Mouse (Mus musculus): ENCODE results near the gene App.

The App gene

DNA sequence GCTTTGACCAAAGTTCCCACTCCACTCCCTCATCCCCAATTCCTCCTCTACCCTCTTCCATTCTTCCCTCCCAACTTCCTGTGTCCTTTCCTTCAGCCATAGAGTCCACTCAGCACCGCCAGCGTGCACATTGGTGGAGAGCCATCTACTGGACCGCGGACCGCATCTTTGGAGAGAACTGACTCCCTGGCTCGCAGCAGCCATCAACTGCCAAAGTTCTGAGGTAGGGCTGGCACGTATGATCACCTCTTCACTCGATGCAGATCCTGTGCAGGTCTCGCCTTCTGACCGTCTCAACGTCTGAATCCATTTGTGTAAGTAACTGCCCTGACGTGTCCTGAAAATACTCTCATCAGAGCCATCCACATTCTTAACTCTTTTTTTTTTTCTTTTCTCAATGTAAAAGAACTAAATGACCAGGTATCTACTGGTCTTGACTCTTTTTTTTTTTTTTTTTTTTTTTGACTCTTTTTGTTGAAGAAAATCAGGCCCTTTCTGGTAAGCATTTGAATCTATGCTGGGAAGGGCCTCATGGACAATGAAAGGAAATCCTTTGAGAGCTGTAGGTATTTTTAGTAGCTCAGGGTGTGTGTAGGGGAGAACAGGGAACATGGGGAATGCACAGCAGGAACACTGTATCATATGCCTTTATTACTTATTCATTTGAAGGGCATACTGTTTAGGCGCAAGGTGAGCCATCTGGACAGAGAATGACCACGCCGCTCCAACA lies 200.0 kb downstream of the App start:
- DNase-seq (ENCODE audit: low spot score) = no peak

DNA sequence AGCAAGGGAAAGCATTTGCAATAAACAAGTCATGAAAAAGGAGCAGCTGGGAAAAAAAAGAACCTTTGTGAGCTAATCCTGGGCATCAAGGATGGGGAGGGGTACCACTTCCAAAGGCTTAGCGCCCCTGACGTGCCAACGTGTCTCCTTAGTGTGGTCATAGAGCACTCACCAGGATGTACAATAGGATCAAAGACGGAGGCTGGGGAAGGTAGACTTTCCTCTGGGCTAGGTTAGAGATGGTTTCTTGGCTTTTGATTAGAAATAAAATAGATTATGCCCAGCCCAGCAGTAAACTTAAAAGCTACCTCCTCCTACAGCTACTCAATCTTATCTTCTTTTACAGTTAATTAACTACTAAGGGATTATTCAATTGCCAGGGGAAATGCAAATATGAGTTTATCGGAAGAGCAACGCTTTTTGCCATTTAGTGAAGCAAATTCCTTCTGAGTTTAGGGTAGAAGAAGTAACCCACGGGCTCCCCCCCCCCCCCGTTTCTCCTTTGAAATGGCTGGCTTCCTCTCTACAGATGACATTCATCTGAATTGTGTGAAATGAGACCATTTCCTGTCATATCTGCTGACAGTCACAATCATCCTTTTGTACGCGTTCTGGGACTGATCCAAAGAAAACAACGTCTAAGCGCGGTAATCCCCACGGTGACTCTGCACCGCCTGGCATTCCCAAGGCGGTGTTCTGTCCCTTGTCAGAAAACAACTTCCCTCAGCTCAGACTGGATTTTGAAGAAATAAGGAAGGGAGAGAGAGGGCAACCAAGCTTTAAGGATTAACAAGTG lies 201.8 kb downstream of the App start:
- no peak for DNase-seq (ENCODE audit: low spot score)

DNA sequence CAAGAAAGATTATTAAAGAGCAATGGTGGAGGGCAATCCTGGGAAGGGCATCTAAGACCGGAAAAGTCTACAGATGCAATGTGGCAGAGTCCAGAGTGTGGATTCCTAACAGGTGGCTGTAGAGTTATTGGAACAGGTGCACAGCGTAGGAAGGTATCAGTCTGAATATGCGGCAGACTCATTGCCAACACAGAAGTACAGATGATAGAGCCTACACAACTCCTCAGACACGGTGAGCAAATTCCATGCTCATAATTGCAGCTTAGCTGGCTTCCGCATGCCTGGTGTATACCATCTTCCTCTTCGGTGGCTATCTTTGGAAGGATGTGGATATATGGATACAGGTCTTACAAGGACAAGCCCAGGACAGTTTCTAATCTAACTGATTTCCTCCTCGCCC lies 204.5 kb downstream of the App start:
- no peak for DNase-seq (ENCODE audit: low spot score)

DNA sequence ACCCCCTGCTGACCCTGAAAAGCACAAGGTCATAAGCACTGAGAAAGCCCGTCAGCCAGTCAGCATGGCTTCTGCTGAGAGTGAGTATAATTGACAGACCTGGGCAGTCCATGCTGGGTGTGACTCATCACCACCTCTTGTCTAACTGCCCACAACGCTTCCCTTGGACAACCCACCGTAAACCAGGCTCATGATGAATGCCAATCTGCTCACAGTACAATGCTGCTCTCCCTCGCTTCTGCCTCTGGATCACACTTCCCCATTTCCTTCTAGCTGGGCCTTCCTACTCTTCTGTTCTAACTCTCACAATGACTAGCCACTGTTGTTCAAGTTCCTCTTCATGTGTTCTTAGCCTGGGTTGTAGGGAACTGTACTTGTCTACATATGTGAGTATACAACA lies 206.6 kb downstream of the App start:
- no peak for DNase-seq (ENCODE audit: low spot score)

DNA sequence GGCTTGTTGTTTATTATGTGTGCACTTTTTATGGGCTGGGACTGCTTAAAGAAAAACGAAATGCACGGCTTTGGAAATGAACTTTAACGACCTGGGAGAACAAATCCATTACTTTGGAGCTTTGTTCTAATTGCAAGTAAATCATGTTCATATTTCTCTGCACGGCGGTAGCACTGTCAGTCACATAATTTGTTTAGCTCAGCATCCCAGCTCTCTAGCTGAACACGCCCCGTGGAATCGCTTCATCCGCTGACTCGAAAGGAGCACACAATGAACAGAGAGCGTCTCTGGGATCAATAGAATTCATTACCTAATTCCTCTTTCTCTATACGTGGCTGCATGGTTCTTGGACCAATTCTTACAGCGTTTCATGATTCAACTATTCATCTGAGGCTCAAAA lies 207.5 kb downstream of the App start:
- no peak for DNase-seq (ENCODE audit: low spot score)

DNA sequence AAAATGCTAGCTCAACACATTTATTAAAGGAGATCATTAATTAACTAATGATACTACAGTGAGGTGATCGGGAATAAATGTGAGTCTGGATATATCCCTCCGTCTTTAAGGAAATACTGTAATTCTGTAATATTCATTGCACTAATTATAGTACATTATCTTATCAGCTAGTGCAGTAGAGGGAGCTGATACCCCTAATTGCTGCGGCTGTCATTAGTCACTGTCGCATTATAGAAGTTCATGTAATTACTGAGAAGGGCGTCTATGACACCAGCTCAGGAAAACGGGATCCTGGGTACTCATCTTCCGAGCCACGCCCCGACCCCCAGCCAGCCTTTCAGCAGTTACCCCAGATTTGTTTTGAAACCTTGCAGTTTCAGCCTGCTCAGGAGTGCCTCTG lies 209.6 kb downstream of the App start:
- DNase-seq (ENCODE audit: low spot score) = no peak

DNA sequence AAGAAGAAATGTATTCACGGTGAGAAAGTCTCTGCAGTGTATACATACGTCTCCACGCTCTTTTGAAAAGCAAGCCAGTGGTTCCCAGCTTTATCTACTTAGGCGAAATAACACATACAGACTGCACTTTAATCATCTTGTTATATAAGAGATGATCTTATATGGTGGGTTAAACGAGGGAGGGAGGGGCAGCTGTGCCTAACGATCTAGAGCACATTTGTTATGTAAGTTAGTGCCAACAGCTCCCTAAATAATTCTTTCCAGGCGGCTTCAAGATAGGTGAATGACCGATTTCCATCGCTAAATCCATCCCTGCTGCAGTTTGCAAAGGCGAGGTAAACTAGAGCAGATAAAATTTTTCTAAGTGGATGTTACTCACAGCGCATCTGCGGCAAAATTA lies 210.0 kb downstream of the App start:
- DNase-seq (ENCODE audit: low spot score) = no peak

DNA sequence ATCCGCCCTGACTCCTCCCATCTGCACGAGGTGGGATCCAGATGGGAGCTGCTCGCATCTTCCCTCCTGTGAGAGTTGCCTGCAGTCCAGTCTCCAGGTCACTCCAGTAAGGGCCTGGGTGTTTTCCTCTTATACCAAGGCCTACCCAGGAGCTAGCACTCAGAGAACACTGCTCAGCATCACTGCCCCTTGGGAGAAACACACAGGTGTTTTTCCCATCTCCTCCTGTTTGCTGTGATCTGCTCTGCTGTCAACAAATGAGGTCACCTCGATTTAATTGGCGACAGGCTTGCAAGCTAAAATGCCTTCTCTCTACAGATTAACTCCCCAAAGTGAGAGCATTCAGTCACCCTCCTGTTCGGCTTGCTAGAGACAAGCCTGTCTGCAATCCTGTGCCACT lies 216.3 kb downstream of the App start:
- DNase-seq (ENCODE audit: low spot score) = no peak

DNA sequence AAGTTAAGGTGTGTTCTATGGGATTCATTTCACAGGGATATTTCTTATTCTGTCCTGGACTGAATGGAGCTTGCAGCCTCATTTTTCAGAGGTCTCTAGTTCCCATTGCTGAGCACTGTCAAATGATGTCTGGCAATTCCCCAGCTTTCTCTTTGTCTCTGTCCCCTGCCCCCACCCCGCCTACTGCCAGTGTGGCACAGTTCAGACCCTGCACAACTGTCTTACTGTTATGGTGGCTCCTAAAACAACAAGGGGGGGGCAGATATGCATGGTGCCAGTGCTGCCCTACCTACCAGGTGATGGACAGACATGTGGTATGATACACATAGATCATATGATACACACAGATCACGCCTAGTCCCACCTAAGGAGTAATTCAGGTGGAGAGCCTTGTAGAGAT lies 216.9 kb downstream of the App start:
- no peak for DNase-seq (ENCODE audit: low spot score)

DNA sequence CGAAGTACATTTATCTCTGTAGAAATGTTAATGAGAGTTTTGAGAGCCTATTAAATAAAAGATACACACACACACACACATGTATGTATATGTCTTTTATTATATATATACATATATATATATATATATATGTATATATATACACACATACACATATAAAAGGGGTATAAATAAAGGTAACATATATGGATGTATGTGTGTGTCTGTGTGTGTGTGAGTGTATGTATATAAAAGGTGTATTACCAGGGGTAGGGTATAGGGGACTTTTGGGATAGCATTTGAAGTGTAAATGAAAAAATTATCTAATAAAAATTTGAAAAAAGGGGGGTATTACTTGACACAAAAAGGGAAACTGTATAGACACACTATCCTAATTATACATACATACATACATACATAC lies 217.7 kb downstream of the App start:
- DNase-seq (ENCODE audit: low spot score) = no peak

DNA sequence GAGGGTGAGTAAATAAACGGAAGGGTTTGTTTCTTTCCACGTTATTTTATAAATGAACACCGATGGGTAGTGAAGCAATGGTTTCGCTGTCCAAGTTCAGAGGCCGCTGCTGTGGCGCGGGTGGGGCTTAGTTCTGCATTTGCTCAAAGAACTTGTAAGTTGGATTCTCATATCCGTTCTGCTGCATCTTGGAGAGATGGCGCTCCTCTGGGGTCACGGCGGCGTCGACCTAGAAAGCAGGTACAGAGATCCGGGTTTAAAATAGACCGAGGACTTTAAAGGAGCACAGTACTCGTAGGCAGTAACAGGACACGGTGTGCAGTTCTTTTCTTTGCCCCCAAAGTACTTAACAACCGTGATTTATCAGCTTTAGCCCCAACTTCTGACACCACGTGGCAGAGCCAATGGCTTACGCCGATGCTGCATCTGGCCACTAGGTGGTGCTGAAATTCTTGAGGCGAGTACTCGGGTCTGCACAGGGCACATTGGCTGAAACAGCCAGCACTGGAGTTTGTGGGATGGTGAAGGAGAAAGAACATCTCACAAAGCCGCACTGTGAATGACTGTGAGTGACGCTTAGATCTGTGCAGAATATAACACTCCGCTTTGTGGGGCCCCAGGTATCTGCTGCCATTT lies 218.2 kb downstream of the App start:
- peak; percentile 64 for DNase-seq (ENCODE audit: low spot score)

DNA sequence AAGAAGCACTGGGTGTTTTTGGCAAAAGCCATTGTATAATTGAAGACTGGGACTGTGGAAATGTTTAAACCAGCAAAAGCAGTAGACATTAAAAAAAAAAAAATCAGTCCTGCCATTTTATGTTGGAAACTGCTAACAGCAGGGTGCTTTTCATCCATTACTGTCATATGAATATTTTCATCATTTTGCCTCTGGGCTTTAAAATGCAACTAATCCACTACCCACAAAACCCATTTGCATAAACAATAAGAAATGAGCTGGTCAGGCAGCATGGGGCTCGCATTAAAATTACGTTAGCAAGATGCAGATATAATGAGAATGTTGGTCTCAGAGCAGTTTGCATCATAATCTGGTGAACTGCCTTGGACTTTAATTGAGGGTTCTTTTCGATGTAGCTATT lies 242.5 kb downstream of the App start:
- no peak for DNase-seq (ENCODE audit: low spot score)

DNA sequence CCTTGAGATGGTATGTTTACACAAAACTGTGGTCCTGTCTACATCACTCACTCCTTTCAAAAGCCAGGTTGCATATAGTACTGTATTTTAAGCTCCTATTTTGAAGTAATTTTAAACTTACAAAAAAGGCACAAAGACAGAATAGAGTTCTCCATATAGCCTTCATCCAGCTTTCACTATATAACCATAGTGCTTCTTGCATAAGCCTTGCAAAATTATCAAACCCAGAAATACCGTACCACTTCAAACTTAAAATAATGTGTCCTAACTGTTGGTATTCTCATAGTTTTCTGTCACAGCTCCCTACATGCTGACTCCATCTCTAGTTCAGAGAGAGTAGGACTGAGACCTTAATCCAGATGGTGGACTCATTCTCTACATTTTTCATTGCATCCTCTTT lies 245.7 kb downstream of the App start:
- DNase-seq (ENCODE audit: low spot score) = no peak

DNA sequence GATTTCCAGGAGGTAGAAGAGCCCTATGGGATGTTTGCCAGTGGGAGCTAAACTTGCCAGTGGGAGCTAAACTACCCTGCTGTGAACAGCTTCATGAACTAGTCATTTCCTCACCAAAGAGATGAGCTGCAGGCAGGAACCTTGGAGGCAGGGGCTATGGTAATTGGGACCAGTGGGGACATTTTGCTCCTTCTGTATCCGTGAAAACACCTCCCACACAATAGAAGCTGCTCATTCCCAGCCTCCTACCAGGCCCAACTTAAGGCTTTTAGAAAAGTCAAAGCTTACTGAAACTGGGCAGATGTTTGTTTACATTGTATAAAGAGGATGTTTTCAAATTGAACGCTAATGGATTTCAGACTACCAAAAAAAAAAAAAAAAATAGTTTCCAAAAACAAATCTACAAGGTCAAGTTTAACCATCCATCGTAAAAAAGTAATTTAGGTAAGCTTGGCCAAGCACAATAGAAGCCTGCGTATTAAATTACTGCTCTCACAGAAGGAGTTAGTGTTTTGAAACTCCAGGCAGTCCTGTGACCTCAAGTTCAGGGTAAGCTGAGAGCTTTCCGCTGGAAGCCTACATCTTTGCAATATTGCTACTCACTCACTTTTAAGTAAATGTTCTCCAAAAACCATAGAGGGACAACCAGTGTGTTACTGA lies 253.8 kb downstream of the App start:
- DNase-seq (ENCODE audit: low spot score) = peak; percentile 4

DNA sequence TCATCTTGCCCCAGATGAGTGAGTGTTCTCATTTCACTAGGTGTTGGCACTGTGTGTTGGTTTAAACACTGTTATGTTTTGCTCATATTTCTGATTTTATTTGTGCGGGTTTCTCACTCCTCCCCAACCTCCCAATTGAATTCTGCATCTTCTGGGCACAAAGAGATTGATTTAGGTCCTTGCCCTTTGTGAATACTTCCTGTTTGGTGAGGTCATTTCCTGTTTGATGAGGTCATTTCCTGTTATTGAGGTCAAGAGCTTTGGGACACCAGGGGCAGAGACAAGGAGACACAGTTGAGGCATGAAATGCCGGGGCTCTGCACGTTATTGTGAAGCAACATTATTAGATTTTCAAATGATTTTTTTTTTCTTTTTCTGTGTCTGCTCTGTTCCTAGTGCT lies 254.5 kb downstream of the App start:
- DNase-seq (ENCODE audit: low spot score) = no peak

DNA sequence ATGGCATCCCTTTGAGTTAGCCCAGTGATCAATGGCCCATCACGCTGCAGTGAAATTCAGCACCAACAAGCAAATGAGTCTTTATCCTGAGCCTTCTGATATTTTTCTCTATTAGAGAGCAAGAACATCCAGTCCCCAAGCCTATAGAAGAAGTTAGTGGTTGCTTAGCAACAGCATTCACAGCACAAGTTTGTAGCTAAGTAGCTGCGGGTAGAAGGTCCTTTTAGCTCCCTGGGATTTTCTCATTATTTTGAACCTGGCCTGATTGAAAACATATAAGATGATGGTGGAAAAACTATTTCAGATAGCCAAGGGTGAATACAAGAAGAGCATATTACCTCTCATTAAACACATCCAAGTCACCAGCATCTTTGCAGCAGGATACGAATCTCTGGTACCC lies 256.8 kb downstream of the App start:
- no peak for DNase-seq (ENCODE audit: low spot score)

DNA sequence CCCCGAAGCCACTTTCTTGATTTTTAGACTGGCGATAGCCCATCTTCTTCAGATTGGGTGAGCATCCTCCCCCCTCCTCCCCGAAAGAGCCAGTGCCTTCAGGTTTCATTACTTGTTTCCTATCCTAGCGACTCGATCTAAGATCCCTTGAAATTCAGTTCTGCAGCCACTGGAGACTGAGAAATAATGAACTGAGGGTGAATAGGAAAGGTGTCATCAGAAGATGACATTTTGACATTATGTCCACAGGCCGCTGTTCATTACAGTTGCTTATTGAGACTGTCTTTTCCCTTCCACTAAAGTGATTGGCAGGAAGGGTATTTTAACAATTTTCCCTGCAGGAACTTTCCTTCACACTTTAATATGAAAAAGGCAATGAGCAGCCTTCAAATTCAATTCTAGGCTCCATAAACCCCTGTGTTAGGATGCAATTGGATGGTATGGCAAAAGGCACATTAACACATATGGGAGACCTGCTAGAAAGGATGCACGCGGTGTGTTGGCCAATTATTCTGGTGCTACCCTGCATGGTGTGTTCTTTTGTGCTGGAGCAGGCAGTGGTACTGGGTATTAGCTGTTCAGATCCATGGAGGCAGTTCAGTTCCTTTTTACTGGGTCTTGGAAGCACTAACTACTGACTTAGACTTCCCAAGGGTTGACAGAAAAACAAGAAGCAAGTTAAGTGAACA lies 261.9 kb downstream of the App start:
- DNase-seq (ENCODE audit: low spot score) = no peak

DNA sequence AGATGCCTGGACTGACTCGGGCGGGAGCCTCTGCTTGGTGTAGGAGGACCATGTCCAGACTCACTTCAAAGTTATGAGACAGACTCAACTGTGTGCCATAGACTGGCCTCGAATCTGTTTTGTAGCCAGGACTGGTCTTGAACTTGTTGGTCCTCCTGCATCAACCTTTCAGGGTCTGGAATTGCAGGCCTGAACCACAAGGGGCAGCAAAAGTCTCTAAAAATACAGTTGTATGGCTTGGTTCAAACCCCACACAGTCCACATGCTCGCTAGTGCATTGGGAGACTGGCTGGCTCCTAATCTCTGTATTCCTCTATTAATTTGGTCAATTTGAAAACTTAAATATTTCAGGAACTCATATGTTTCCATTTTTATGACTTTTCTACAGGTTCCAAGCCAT lies 270.6 kb downstream of the App start:
- DNase-seq (ENCODE audit: low spot score) = no peak
